Mouse (Mus musculus): ENCODE measurements around the gene Phf19. TPM values are rescaled to one million over a fixed set of nuclear protein-coding genes. Genes with fewer than 3 reads are reported as not detected.

The Phf19 gene
- polyA plus RNA-seq, 1 experiment from 2014 or later: 3.9 TPM

DNA sequence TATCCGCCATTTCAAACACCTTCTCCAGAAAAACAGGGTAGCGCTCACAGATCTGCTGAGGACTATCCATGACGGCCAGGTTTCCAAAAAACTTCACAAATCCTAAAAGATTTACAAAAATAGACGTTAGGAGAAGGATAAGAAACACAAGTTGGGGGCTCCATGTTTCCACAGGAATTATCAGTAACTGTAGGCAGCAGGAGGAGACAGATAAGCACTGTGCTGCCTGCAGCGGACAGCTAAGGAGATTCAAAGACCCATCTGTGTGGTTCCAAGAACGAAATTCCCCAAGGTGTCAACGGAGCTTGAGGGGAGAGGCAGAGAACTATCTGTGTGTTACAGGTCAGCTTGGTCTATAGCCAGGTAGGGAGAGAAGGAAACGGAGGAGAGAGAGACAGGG is 56.1 kb downstream of the Phf19 start:
- no peaks in the 10 kb centered on the region for H3K27me3 ChIP-seq (ENCODE audit: control insufficient read depth, insufficient read depth, low read length)
- no peaks in the 10 kb centered on the region for H3K4me1 ChIP-seq (ENCODE audit: control insufficient read depth, insufficient read depth, low read length)
- H3K36me3 ChIP-seq (ENCODE audit: control insufficient read depth, insufficient read depth, low read length): peaks cover 38% of the 10 kb centered on the region; the same call in 1 of the 2 replicates
- WGBS: 96% methylated on average over 8 of the region's 8 CpGs
- DNase-seq (ENCODE audit: low spot score, missing footprints) (no peak), ATAC-seq (ENCODE audit: low FRiP score) (no peak)
- H3K4me2 ChIP-seq: no peak overlapping the region
- H3K27ac ChIP-seq (ENCODE audit: low read depth, low read length): no peak overlapping the region
- H3K9ac ChIP-seq (ENCODE audit: low read length): no peak overlapping the region
- H3K9me3 ChIP-seq (ENCODE audit: control insufficient read depth, low read length): no peaks in the 10 kb centered on the region
- H3K4me3 ChIP-seq (ENCODE audit: low read depth, low read length): no peak overlapping the region

GRCm38 (mm10) chr2:34855265-34855664 is 58.6 kb downstream of the Phf19 start:
- Histone ChIP-seq H3K4me1 (ENCODE audit: control insufficient read depth, insufficient read depth, low read length) (no peaks in the 10 kb centered on the region), H3K4me3 (ENCODE audit: low read depth, low read length) (no peak overlapping the region), H3K9ac (ENCODE audit: low read length) (no peak overlapping the region), H3K27ac (ENCODE audit: low read depth, low read length) (no peak overlapping the region), H3K9me3 (ENCODE audit: control insufficient read depth, low read length) (no peaks in the 10 kb centered on the region), H3K27me3 (ENCODE audit: control insufficient read depth, insufficient read depth, low read length) (no peaks in the 10 kb centered on the region), H3K36me3 (ENCODE audit: control insufficient read depth, insufficient read depth, low read length) (peaks cover 36% of the 10 kb centered on the region; the same call in 1 of the 2 replicates), H3K4me2 (no peak overlapping the region)
- ATAC-seq (ENCODE audit: low FRiP score) (no peak), DNase-seq (ENCODE audit: low spot score, missing footprints) (no peak)
- 94% methylated on average over 4 of the region's 4 CpGs for WGBS

GRCm38 (mm10) chr2:34847702-34848101 is 66.1 kb downstream of the Phf19 start:
- ATAC-seq (ENCODE audit: low FRiP score): no peak
- Histone ChIP-seq H3K4me2 (no peak overlapping the region), H3K9me3 (ENCODE audit: control insufficient read depth, low read length) (no peaks in the 10 kb centered on the region), H3K36me3 (ENCODE audit: control insufficient read depth, insufficient read depth, low read length) (peaks cover 9% of the 10 kb centered on the region; the same call in 1 of the 2 replicates), H3K27me3 (ENCODE audit: control insufficient read depth, insufficient read depth, low read length) (no peaks in the 10 kb centered on the region), H3K4me3 (ENCODE audit: low read depth, low read length) (no peak overlapping the region), H3K4me1 (ENCODE audit: control insufficient read depth, insufficient read depth, low read length) (no peaks in the 10 kb centered on the region), H3K9ac (ENCODE audit: low read length) (no peak overlapping the region), H3K27ac (ENCODE audit: low read depth, low read length) (no peak overlapping the region)
- WGBS: 93% methylated on average over 1 of the region's 1 CpGs
- no peak for DNase-seq (ENCODE audit: low spot score, missing footprints)

Other genes starting within 250 kb of the Phf19 start
- 102 and 104 TPM in 2 replicates for gene Gapvd1, start 158.8 kb downstream of the Phf19 start, polyA plus RNA-seq (2014; fragmentation: Nextera tagmentation; extraction: Ambion mirVana)
- gene Hspa5, start 142.1 kb downstream of the Phf19 start, polyA plus RNA-seq (2014; fragmentation: Nextera tagmentation; extraction: Ambion mirVana): 846 and 849 TPM in 2 replicates
- 28.8 and 31.3 TPM in 2 replicates for gene Rabepk, start 114.1 kb downstream of the Phf19 start, polyA plus RNA-seq (2014; fragmentation: Nextera tagmentation; extraction: Ambion mirVana)
- gene Fbxw2, start 87.7 kb downstream of the Phf19 start, polyA plus RNA-seq (2014; fragmentation: Nextera tagmentation; extraction: Ambion mirVana): 63.7 and 66.8 TPM in 2 replicates
- not detected in 2 replicates for gene Gm34653, start 81.0 kb downstream of the Phf19 start, polyA plus RNA-seq (2014; fragmentation: Nextera tagmentation; extraction: Ambion mirVana)
- gene Cutal, start 39.6 kb downstream of the Phf19 start, polyA plus RNA-seq (2014; fragmentation: Nextera tagmentation; extraction: Ambion mirVana): 0.05 and 0.11 TPM in 2 replicates
- gene Psmd5, start 39.1 kb downstream of the Phf19 start, polyA plus RNA-seq (2014; fragmentation: Nextera tagmentation; extraction: Ambion mirVana): 122 and 129 TPM in 2 replicates
- 0.32 and 0.34 TPM in 2 replicates for gene Traf1, start 47.7 kb upstream of the Phf19 start, polyA plus RNA-seq (2014; fragmentation: Nextera tagmentation; extraction: Ambion mirVana)
- gene Hc, start 147.4 kb upstream of the Phf19 start, polyA plus RNA-seq (2014; fragmentation: Nextera tagmentation; extraction: Ambion mirVana): 0.26 and 0.57 TPM in 2 replicates
- not detected in 2 replicates for gene AI182371, start 187.5 kb upstream of the Phf19 start, polyA plus RNA-seq (2014; fragmentation: Nextera tagmentation; extraction: Ambion mirVana)
- 32.8 and 36.6 TPM in 2 replicates for gene Cntrl, start 195.5 kb upstream of the Phf19 start, polyA plus RNA-seq (2014; fragmentation: Nextera tagmentation; extraction: Ambion mirVana)

Data from midbrain, embryonic 11.5 days (tissue).